Mouse (Mus musculus) Patski (cell line): ENCODE measurements at regions not wholly inside any gene's neighbourhood (a gene's known extent, or its start where the extent isn't known, plus 50 kb on each side); places are given as distances from the start of the nearest gene placed in this dataset.

Source experiments
- ATAC-seq: fragments of 100-300 bp; one replicate; pipeline ENCODE4 v1.8.0; 2021
- CTCF ChIA-PET: fragments of 350-600 bp; sonication (Branson Sonifier 250); formaldehyde crosslinking; loops from one replicate; lab custom pipeline; 2022; ENCODE audit warnings: inconsistent platforms; lab: Charles Lee
- POLR2A ChIA-PET: fragments of 350-600 bp; sonication (Branson Sonifier 250); formaldehyde crosslinking; loops from one replicate; lab custom pipeline; 2022; ENCODE audit warnings: antibody characterized with exemption, inconsistent platforms; lab: Charles Lee
- DNase-seq: peaks from one replicate; pipeline ENCODE4 v3.0.0-alpha.2; 2011; ENCODE audit warnings: low read depth, low spot score
- H3K27me3 ChIP-seq: fragments of 371-371 bp; one replicate; pipeline ENCODE4 v1.5.1; 2021
- CTCF ChIP-seq: fragments of 100-300 bp; IDR thresholded peaks from one replicate; pipeline ENCODE4 v1.5.1; 2021
- in situ Hi-C: fragments of 300-500 bp; cut with MboI; formaldehyde crosslinking; loops from 3 replicates; pipeline ENCODE4 v1.11.1; 2018; ENCODE audit warnings: low pct_unique_long_range_greater_than_20kb, mixed read lengths

DNA sequence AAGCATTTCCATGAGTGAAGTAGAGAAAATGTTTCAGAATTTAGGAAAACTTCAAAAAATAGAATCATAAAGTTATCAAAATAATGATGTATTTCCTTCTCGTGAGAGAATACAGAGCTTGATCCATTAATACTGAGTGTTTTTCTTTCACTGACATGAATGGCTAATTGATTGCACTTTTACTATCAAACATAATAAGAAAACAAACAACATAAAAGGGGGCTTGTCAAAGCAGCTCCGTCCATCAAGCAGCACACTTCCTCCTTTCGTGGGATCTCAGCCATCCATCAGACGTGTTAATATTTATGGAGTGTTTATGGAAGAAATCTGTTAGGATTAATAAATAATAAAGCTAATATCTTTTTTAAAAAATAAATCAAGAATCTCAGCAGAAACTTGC is 130.0 kb upstream of the Tox3 start:
- peaks cover 17% of the 10 kb centered on the region for H3K27me3 ChIP-seq
- ChIA-PET POLR2A (no interaction called here), CTCF (no interaction called here)
- no peak for ATAC-seq
- in situ Hi-C loops = no loop called here
- DNase-seq = no peak
- no peak for TF ChIP-seq CTCF

DNA sequence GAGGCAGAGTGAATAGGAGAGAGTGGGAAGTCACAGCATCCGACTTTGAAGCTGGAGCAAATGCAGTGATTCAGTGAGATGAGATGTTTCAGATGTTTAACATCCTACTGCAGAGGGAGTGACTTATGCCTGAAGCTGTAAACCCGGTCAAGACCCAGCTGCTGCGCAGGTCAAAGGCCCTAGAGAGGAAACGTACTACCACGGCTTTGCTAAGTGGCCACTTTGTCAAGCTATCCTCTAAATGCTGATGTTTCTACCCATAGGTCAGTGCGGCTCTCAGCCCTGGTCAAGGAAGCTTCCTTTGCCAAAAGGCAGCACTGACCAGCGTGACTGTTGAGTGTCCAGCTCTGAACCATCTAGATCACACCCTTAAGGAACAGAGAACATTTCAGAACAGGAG is 125.9 kb upstream of the Tox3 start:
- in situ Hi-C loops = no loop called here
- ATAC-seq = no peak
- peaks cover 9% of the 10 kb centered on the region for H3K27me3 ChIP-seq
- ChIA-PET CTCF (no interaction called here), POLR2A (no interaction called here)
- no peak for DNase-seq
- TF ChIP-seq CTCF = no peak

DNA sequence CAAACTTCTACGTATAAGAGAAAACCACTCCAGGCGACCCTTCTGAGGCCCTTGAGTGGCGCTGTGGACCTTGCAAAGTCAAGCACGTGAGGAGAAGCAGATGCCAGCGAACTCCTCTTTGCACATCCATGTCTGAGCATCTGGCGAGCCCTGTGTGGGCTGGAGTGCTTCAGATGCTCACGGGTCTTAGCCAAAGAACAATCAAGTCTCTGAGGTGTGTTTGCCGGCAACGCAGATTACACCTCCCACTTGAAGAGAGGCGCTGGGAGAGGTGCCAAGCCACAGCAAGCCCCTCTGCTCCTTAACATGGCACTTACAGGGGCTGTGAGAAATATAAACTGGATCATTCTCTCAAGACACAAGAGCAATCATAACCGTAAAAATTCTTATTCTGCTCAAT is 122.7 kb upstream of the Tox3 start:
- CTCF ChIA-PET = no interaction called here
- DNase-seq (no peak), ATAC-seq (no peak)
- H3K27me3 ChIP-seq = peaks cover 4% of the 10 kb centered on the region
- no peak for TF ChIP-seq CTCF
- POLR2A ChIA-PET = no interaction called here
- in situ Hi-C loops = no loop called here

DNA sequence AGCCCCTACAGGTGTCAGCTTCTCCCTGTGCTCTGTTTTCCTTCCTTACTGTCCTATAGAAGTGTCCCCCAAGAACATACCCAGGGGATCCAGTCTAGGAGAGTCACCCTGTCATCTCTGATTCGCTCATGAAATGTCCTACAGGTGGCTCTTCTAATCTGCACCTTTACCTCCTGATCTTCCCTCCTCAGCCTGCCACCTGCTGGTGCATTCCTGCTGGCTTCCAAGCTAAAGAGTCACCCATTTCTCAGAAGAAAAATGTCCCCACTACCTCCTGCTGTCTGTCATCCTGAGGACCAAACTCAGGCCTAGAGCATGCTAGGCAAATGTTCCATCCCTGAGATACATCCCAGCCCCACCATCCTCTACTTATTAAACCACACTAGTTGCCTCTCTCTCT is 115.6 kb upstream of the Tox3 start:
- CTCF ChIA-PET = interaction anchor here (1.1 to 1.5 kb wide), 2 partner anchors 12 to 387 kb away, joined by 4 read pairs; no protein-coding TSS in a partner anchor
- ATAC-seq = no peak
- DNase-seq = no peak
- POLR2A ChIA-PET = no interaction called here
- in situ Hi-C loops = no loop called here
- peak; percentile 34 for TF ChIP-seq CTCF
- H3K27me3 ChIP-seq = peaks cover 11% of the 10 kb centered on the region

DNA sequence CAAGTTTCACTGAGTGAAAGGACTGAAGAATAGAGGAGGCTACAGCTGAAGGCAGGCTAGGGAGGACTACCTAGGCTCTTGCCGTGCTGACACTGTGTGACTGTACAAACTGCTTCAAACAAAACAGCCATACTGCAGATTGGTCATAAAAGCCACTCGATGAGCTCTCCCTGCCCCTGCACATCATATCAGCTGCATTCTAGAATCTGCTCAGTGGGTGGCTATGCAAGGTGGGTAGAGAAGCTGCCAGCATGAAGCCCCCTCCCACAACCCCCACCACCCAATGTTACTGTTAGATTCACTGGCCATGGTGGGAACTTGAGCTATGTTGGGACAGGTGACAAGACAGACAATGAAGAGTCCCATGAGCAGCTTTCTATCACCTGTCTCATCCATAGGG is 107.2 kb upstream of the Tox3 start:
- in situ Hi-C loops = no loop called here
- no peak for ATAC-seq
- POLR2A ChIA-PET = interaction anchor here (0.5 kb wide), 1 partner anchor 251 kb away, joined by 3 read pairs; no protein-coding TSS in a partner anchor
- CTCF ChIA-PET = interaction anchor here (0.8 kb wide), 1 partner anchor 24 kb away, joined by 3 read pairs; no protein-coding TSS in a partner anchor
- H3K27me3 ChIP-seq = peaks cover 18% of the 10 kb centered on the region
- no peak for TF ChIP-seq CTCF
- DNase-seq = no peak

DNA sequence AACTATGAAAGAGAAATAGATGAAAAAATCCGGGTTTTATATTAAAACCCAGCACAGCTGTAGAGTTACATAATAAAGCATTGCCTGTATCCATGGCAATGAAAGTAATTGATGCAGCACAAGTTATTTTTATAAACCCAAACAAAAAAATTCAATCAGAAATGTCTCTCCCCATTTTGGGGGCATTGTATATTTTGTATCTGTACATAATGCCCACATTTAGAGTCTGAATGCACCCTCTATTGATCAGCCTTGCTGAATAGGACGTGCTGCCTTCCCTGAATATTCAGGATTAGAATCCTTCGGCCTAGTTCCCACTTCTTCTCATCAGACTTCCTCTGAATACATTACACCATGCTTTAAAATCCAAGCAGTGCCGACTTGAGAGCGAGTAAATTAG is 106.0 kb upstream of the Tox3 start:
- ATAC-seq (no peak), DNase-seq (no peak)
- in situ Hi-C loops = no loop called here
- POLR2A ChIA-PET = no interaction called here
- CTCF ChIA-PET = no interaction called here
- TF ChIP-seq CTCF = no peak
- peaks cover 12% of the 10 kb centered on the region for H3K27me3 ChIP-seq

DNA sequence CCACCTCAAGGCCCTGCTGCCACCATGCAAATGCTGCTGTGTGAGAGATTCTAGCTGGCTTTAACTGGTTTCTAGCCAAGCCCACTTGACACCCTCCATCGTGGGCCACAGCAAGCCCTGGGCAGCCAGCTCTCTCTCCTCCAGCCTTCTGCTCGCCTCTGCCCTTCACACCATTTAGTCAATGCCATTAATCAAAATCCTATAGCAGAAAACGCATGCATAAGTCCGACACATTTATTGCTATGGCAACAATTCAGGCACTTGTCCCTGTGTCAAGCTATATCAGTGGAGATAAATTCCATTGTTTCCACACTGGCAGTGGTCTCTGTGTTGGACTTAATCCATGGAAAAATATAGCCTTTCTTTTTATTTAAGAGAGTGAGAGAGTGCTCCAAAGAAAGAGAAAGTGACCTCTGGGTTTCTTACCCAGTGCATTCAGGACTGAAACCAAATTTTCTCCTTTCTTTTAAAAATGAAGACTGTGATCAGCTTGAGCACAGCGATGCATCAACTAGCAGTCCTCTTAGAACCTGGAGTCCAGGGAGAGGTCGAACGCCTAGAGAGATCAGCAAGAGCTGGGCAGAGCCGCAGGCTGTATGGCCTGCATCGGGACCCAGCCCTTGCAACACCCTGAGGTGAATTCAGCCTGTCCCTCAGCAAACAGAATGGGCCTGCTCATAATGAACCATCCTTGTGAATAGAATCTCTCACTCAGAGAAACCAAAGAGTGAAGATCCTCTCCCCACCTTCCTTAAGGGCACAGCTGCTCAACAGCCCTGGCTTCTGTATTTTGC is 93.1 kb upstream of the Tox3 start:
- peaks cover under 1% of the 10 kb centered on the region for H3K27me3 ChIP-seq
- ATAC-seq (no peak), DNase-seq (no peak)
- in situ Hi-C loops = no loop called here
- no peak for TF ChIP-seq CTCF
- CTCF ChIA-PET = no interaction called here
- POLR2A ChIA-PET = no interaction called here

DNA sequence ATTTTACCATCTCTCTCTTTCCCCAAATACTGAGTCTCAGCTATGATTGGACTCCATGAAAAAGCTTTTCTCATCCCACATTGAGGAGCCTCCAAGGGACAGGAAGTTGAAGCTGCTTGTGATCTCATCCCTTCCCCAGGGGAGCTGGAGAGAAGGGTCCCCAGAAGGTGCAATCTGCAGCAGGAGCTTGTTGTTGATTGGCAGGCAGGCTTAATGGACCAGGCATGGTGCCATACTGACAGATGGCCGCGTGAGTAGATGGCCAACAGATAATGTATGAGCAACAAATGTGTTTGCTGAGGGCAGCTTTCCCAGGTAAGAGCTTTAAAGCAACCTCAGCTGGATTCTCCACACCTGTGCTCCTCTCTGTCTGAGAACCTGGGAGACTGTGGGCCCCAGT is 65.9 kb upstream of the Tox3 start:
- in situ Hi-C loops = no loop called here
- ChIA-PET CTCF (interaction anchor here (1.1 kb wide), 1 partner anchor 17 kb away, joined by 3 read pairs; no protein-coding TSS in a partner anchor), POLR2A (no interaction called here)

More for the DNA sequence above, 65.9 kb upstream of the Tox3 start:
- H3K27me3 ChIP-seq = peaks cover 11% of the 10 kb centered on the region
- no peak for TF ChIP-seq CTCF
- DNase-seq (no peak), ATAC-seq (no peak)
